Mouse (Mus musculus) heart, adult 10 weeks (tissue): Measurements from ENCODE around the gene Wtip. TPM values are rescaled to one million over a fixed set of nuclear protein-coding genes. Genes with fewer than 3 reads are reported as not detected.

ENCODE experiments used
- polyA plus RNA-seq: library from polyadenylated mRNA; stranded (reverse); fragments of 350-450 nt; fragmentation: Illumina TruSeq; extraction: RNeasy Lipid Tissue Mini Kit (QIAGEN cat#74804); gene quantifications from one replicate; pipeline ENCODE4 v1.2.3, GENCODE M21; 2014; ENCODE audit warnings: low read depth, low replicate concordance

Gene Wtip
- polyA plus RNA-seq, result 13.0 TPM

GRCm38 (mm10) chr7:34133117-34133762 lies at the start of gene Wtip:
Gene Wtip, minus strand, starts transcription at chr7:34133268.

GRCm38 (mm10) chr7:34169454-34169853 lies 36.4 kb upstream of the Wtip start, which contains the start of gene Uba2:
Gene Uba2, minus strand, starts transcription at chr7:34169599.

GRCm38 (mm10) chr7:34094911-34095481 lies 38.1 kb downstream of the Wtip start, which contains the start of gene Scgb1b30:
Gene Scgb1b30, plus strand, starts transcription at chr7:34095431.

Other genes with a start within 250 kb of the Wtip start
- not detected for gene Scgb2b26, start 188.2 kb downstream of the Wtip start, polyA plus RNA-seq
- not detected for gene Scgb2b27, start 119.3 kb downstream of the Wtip start, polyA plus RNA-seq
- gene Scgb1b27, start 111.8 kb downstream of the Wtip start, polyA plus RNA-seq, result not detected
- not detected for gene Scgb1b30, start 37.8 kb downstream of the Wtip start, polyA plus RNA-seq
- 42.7 TPM for gene Uba2, start 36.3 kb upstream of the Wtip start, polyA plus RNA-seq
- gene Pdcd2l, start 63.4 kb upstream of the Wtip start, polyA plus RNA-seq, result 20.8 TPM
- 554 TPM for gene Gpi1, start 97.1 kb upstream of the Wtip start, polyA plus RNA-seq
- not detected for gene Gm6096, start 117.8 kb upstream of the Wtip start, polyA plus RNA-seq
- 26.9 TPM for gene 4931406P16Rik, start 180.3 kb upstream of the Wtip start, polyA plus RNA-seq